Mouse (Mus musculus): ENCODE measurements around the gene Clec11a. TPM values are rescaled to one million over a fixed set of nuclear protein-coding genes. Genes with fewer than 3 reads are reported as not detected.

Gene Clec11a
- polyA plus RNA-seq, 1 experiment from 2014 or later = 3.2 TPM

DNA sequence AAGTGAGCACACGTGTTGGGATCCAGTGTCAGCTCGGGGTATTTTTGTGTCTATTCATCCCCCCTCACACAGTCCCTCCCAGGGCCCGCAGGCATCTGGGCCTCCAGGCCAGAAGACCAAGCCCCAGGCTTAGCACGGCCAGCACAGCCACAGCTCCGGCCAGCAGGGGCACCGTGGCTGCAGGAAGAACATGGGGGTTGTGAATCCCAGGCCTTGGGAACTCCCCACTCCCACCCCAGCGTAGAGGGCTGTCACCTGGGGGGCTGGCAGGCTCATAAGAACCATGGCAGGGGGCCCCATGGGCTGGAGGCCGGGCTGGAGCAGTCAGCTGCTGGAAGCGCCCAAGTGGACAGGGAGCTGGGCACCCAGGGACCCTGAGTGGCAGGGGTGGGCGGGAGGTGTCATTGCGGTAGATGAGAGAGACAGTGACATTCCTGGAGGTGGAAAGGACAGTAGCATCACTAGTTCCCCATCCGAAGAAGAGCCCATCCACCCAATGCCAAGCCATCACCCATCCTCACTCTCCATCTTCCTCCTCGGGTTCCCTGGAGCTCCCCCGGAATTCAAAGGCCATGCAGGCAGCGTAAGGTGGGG is 53.6 kb downstream of the Clec11a start:
- Histone ChIP-seq H3K9ac (ENCODE audit: low read length) (no peak overlapping the region), H3K4me3 (ENCODE audit: low read length) (no peak overlapping the region), H3K27me3 (ENCODE audit: control insufficient read depth, insufficient read depth, low read depth, low read length) (no peaks in the 10 kb centered on the region), H3K36me3 (ENCODE audit: control insufficient read depth, insufficient read depth, low read length) (peaks cover 28% of the 10 kb centered on the region), H3K4me2 (ENCODE audit: low read depth, low read length) (no peak overlapping the region), H3K4me1 (replicated peaks; ENCODE audit: control insufficient read depth, insufficient read depth, low read length) (peaks cover under 1% of the 10 kb centered on the region; the same call in 1 of the 2 replicates), H3K9me3 (ENCODE audit: control insufficient read depth, low read length) (no peaks in the 10 kb centered on the region), H3K27ac (ENCODE audit: low read length) (no peak overlapping the region)
- WGBS = 63% methylated on average over 15 of the region's 15 CpGs
- no peak for ATAC-seq (ENCODE audit: low read depth)

Other genes starting within 250 kb of the Clec11a start
- gene Klk1b21, start 204.6 kb downstream of the Clec11a start, polyA plus RNA-seq (2015; fragmentation: Nextera tagmentation; extraction: Ambion mirVana) = not detected in 2 replicates
- not detected in 2 replicates for gene Klk1b22, start 194.2 kb downstream of the Clec11a start, polyA plus RNA-seq (2015; fragmentation: Nextera tagmentation; extraction: Ambion mirVana)
- not detected in 2 replicates for gene Klk1b16, start 170.1 kb downstream of the Clec11a start, polyA plus RNA-seq (2015; fragmentation: Nextera tagmentation; extraction: Ambion mirVana)
- gene Klk1b24, start 118.7 kb downstream of the Clec11a start, polyA plus RNA-seq (2015; fragmentation: Nextera tagmentation; extraction: Ambion mirVana) = not detected in 2 replicates
- not detected in 2 replicates for gene Klk1b3, start 108.7 kb downstream of the Clec11a start, polyA plus RNA-seq (2015; fragmentation: Nextera tagmentation; extraction: Ambion mirVana)
- not detected in 2 replicates for gene Klk1b4, start 99.5 kb downstream of the Clec11a start, polyA plus RNA-seq (2015; fragmentation: Nextera tagmentation; extraction: Ambion mirVana)
- not detected in 2 replicates for gene Klk1b5, start 91.0 kb downstream of the Clec11a start, polyA plus RNA-seq (2015; fragmentation: Nextera tagmentation; extraction: Ambion mirVana)
- gene Klk1, start 81.5 kb downstream of the Clec11a start, polyA plus RNA-seq (2015; fragmentation: Nextera tagmentation; extraction: Ambion mirVana) = not detected in 2 replicates
- not detected in 2 replicates for gene Gm36864, start 70.7 kb downstream of the Clec11a start, polyA plus RNA-seq (2015; fragmentation: Nextera tagmentation; extraction: Ambion mirVana)
- gene 1700028J19Rik, start 60.2 kb downstream of the Clec11a start, polyA plus RNA-seq (2015; fragmentation: Nextera tagmentation; extraction: Ambion mirVana) = 0.96 and 0.97 TPM in 2 replicates
- 113 and 123 TPM in 2 replicates for gene 2410002F23Rik, start 60.2 kb downstream of the Clec11a start, polyA plus RNA-seq (2015; fragmentation: Nextera tagmentation; extraction: Ambion mirVana)
- gene Acp4, start 49.5 kb downstream of the Clec11a start, polyA plus RNA-seq (2015; fragmentation: Nextera tagmentation; extraction: Ambion mirVana) = not detected in 2 replicates
- not detected in 2 replicates for gene Gm15517, start 45.5 kb downstream of the Clec11a start, polyA plus RNA-seq (2015; fragmentation: Nextera tagmentation; extraction: Ambion mirVana)
- 0.96 and 1.1 TPM in 2 replicates for gene Shank1, start 3.4 kb upstream of the Clec11a start, polyA plus RNA-seq (2015; fragmentation: Nextera tagmentation; extraction: Ambion mirVana)
- gene Syt3, start 77.2 kb upstream of the Clec11a start, polyA plus RNA-seq (2015; fragmentation: Nextera tagmentation; extraction: Ambion mirVana) = 2.1 and 2.3 TPM in 2 replicates
- gene 1700008O03Rik, start 78.9 kb upstream of the Clec11a start, polyA plus RNA-seq (2015; fragmentation: Nextera tagmentation; extraction: Ambion mirVana) = 1.2 and 1.5 TPM in 2 replicates
- 0.36 and 0.57 TPM in 2 replicates for gene Lrrc4b, start 122.1 kb upstream of the Clec11a start, polyA plus RNA-seq (2015; fragmentation: Nextera tagmentation; extraction: Ambion mirVana)
- 0.62 and 1.3 TPM in 2 replicates for gene Aspdh, start 158.5 kb upstream of the Clec11a start, polyA plus RNA-seq (2015; fragmentation: Nextera tagmentation; extraction: Ambion mirVana)
- 115 and 116 TPM in 2 replicates for gene Josd2, start 161.1 kb upstream of the Clec11a start, polyA plus RNA-seq (2015; fragmentation: Nextera tagmentation; extraction: Ambion mirVana)
- 94.0 TPM in 2 replicates for gene Emc10, start 189.6 kb upstream of the Clec11a start, polyA plus RNA-seq (2015; fragmentation: Nextera tagmentation; extraction: Ambion mirVana)
- gene Fam71e1, start 189.7 kb upstream of the Clec11a start, polyA plus RNA-seq (2015; fragmentation: Nextera tagmentation; extraction: Ambion mirVana) = 9.5 and 9.9 TPM in 2 replicates
- 0.63 and 1.2 TPM in 2 replicates for gene Mybpc2, start 217.8 kb upstream of the Clec11a start, polyA plus RNA-seq (2015; fragmentation: Nextera tagmentation; extraction: Ambion mirVana)
- gene Spib, start 225.2 kb upstream of the Clec11a start, polyA plus RNA-seq (2015; fragmentation: Nextera tagmentation; extraction: Ambion mirVana) = 0.33 and 1.1 TPM in 2 replicates
- gene Pold1, start 241.9 kb upstream of the Clec11a start, polyA plus RNA-seq (2015; fragmentation: Nextera tagmentation; extraction: Ambion mirVana) = 100 and 109 TPM in 2 replicates
- 86.2 and 87.0 TPM in 2 replicates for gene Nr1h2, start 247.0 kb upstream of the Clec11a start, polyA plus RNA-seq (2015; fragmentation: Nextera tagmentation; extraction: Ambion mirVana)

Data from lung, embryonic 16.5 days (tissue).